Mouse (Mus musculus): Measurements from ENCODE around the gene Trmt44. TPM values are rescaled to one million over a fixed set of nuclear protein-coding genes. Genes with fewer than 3 reads are reported as not detected.

The Trmt44 gene
- 1 to 10 TPM; 2.0 to 3.1 (median 2.9) TPM for polyA plus RNA-seq (2017; shearing (Covaris generic))

GRCm38 (mm10) chr5:35574653-35575599 is at the start of gene Trmt44:
Gene Trmt44 (minus strand): TSS chr5:35575070.
- ATAC-seq = peak; percentile 99

GRCm38 (mm10) chr5:35623831-35624230 is 49.0 kb upstream of the Trmt44 start:
- ATAC-seq = no peak

GRCm38 (mm10) chr5:35621114-35621513 is 46.2 kb upstream of the Trmt44 start:
- no peak for ATAC-seq

GRCm38 (mm10) chr5:35616943-35617342 is 42.1 kb upstream of the Trmt44 start:
- ATAC-seq = no peak

GRCm38 (mm10) chr5:35612722-35613121 is 37.9 kb upstream of the Trmt44 start:
- no peak for ATAC-seq

- no peak for ATAC-seq
These were observed 37.0 kb upstream of the Trmt44 start for GRCm38 (mm10) chr5:35611900-35612299.

GRCm38 (mm10) chr5:35611170-35611569 is 36.3 kb upstream of the Trmt44 start:
- ATAC-seq = no peak

GRCm38 (mm10) chr5:35610381-35610780 is 35.5 kb upstream of the Trmt44 start:
- no peak for ATAC-seq

- ATAC-seq = no peak
These were observed 35.1 kb upstream of the Trmt44 start for GRCm38 (mm10) chr5:35609971-35610370.

- no peak for ATAC-seq
These were observed 34.5 kb upstream of the Trmt44 start for GRCm38 (mm10) chr5:35609381-35609780.

- no peak for ATAC-seq
These were observed 33.7 kb upstream of the Trmt44 start for GRCm38 (mm10) chr5:35608559-35608958.

- no peak for ATAC-seq
These were observed 32.9 kb upstream of the Trmt44 start for GRCm38 (mm10) chr5:35607784-35608183.

GRCm38 (mm10) chr5:35606800-35607199 is 31.9 kb upstream of the Trmt44 start:
- ATAC-seq = no peak

GRCm38 (mm10) chr5:35605355-35605754 is 30.5 kb upstream of the Trmt44 start:
- ATAC-seq = no peak

- no peak for ATAC-seq
These were observed 26.7 kb upstream of the Trmt44 start for GRCm38 (mm10) chr5:35601526-35601925.

- ATAC-seq = no peak
These were observed 25.4 kb upstream of the Trmt44 start for GRCm38 (mm10) chr5:35600233-35600632.

- no peak for ATAC-seq
These were observed 21.6 kb upstream of the Trmt44 start for GRCm38 (mm10) chr5:35596169-35597160.

- no peak for ATAC-seq
These were observed 20.8 kb upstream of the Trmt44 start for GRCm38 (mm10) chr5:35595706-35596105.

- ATAC-seq = no peak
These were observed 19.9 kb upstream of the Trmt44 start for GRCm38 (mm10) chr5:35594768-35595167.

- ATAC-seq = no peak
These were observed 18.4 kb upstream of the Trmt44 start for GRCm38 (mm10) chr5:35593272-35593671.

GRCm38 (mm10) chr5:35592824-35593223 is 18.0 kb upstream of the Trmt44 start:
- ATAC-seq = no peak

GRCm38 (mm10) chr5:35592081-35592736 is 17.3 kb upstream of the Trmt44 start:
- no peak for ATAC-seq
